Mouse (Mus musculus): ENCODE results near the gene Chchd6. TPM values are rescaled to one million over a fixed set of nuclear protein-coding genes. Genes with fewer than 3 reads are reported as not detected.

Gene Chchd6
- polyA plus RNA-seq, 1 experiment = 42.5 TPM

GRCm38 (mm10) chr6:89566740-89567139, 28.7 kb downstream of the Chchd6 start:
- TF ChIP-seq GATA1 (IDR thresholded peaks at IDR 0.05; ENCODE audit: borderline replicate concordance, low read length) (no peak), FLI1 (IDR thresholded peaks at IDR 0.05; ENCODE audit: low read length) (no peak)
- Histone ChIP-seq H3K9me3 (no peaks in the 10 kb centered on the region), H3K4me3 (replicated peaks) (no peak overlapping the region), H3K4me1 (peaks cover 60% of the 10 kb centered on the region), H3K36me3 (replicated peaks; ENCODE audit: low read length) (peaks cover 38% of the 10 kb centered on the region), H3K27me3 (replicated peaks) (peaks cover 37% of the 10 kb centered on the region)

GRCm38 (mm10) chr6:89563381-89563780, 32.1 kb downstream of the Chchd6 start:
- peaks cover 49% of the 10 kb centered on the region for H3K4me1 ChIP-seq
- no peak for TF ChIP-seq GATA1 (IDR thresholded peaks at IDR 0.05; ENCODE audit: borderline replicate concordance, low read length)
- no peak for TF ChIP-seq FLI1 (IDR thresholded peaks at IDR 0.05; ENCODE audit: low read length)
- no peak overlapping the region for H3K4me3 ChIP-seq (replicated peaks)
- H3K36me3 ChIP-seq (replicated peaks; ENCODE audit: low read length) = peaks cover 45% of the 10 kb centered on the region
- H3K27me3 ChIP-seq (replicated peaks) = peaks cover 42% of the 10 kb centered on the region
- no peaks in the 10 kb centered on the region for H3K9me3 ChIP-seq

- Histone ChIP-seq H3K9me3 (no peaks in the 10 kb centered on the region), H3K4me3 (replicated peaks) (no peak overlapping the region), H3K27me3 (replicated peaks) (peaks cover 32% of the 10 kb centered on the region), H3K36me3 (replicated peaks; ENCODE audit: low read length) (peaks cover 38% of the 10 kb centered on the region), H3K4me1 (peaks cover 50% of the 10 kb centered on the region)
- TF ChIP-seq GATA1 (IDR thresholded peaks at IDR 0.05; ENCODE audit: borderline replicate concordance, low read length) (no peak), FLI1 (IDR thresholded peaks at IDR 0.05; ENCODE audit: low read length) (no peak)
Observed at GRCm38 (mm10) chr6:89560826-89561225, 34.6 kb downstream of the Chchd6 start.

DNA sequence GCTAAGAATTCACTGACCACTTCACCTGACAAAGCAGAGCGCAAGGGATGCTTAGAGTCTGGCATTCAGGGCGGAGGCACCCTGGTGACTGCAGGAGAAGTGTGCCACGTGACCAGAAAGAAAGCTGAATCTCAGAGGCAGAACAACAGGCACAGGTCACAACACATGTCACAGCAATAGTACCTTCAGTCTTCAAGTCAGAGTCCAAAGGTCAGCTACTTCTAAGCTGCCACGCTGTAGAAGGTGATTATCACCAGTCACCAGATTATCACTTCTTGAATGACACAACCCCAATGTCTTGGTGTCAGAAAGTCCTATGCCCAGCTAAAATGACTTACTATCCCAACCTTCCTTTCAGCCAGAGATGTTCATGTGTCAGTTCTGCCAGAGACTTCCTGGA, 37.8 kb downstream of the Chchd6 start:
- Histone ChIP-seq H3K36me3 (replicated peaks; ENCODE audit: low read length) (peaks cover 29% of the 10 kb centered on the region), H3K9me3 (no peaks in the 10 kb centered on the region), H3K27me3 (replicated peaks) (peaks cover 45% of the 10 kb centered on the region), H3K4me3 (replicated peaks) (no peak overlapping the region), H3K4me1 (peaks cover 47% of the 10 kb centered on the region)
- TF ChIP-seq GATA1 (IDR thresholded peaks at IDR 0.05; ENCODE audit: borderline replicate concordance, low read length) (no peak), FLI1 (IDR thresholded peaks at IDR 0.05; ENCODE audit: low read length) (no peak)

DNA sequence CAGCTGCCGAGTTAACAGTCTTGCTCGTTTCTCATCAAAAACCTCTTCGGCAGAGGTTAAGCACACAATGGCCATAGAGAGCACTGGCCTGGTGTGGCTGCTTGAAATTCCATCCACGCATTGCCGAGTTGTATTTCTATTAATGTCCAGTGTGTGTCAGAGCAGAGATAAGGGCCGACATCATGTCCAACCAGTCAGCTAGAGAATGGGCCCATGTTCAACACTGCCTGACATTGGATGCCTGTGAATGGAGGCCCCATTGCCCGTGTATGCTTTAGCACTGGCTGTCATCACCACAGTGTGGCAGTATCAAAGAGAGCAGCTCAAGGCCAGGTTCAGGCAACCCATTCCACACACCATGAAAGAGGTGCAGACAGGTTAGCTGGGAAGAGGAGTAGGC, 38.9 kb downstream of the Chchd6 start:
- no peaks in the 10 kb centered on the region for H3K9me3 ChIP-seq
- H3K4me1 ChIP-seq = peaks cover 47% of the 10 kb centered on the region
- H3K36me3 ChIP-seq (replicated peaks; ENCODE audit: low read length) = peaks cover 28% of the 10 kb centered on the region
- TF ChIP-seq FLI1 (IDR thresholded peaks at IDR 0.05; ENCODE audit: low read length) (no peak), GATA1 (IDR thresholded peaks at IDR 0.05; ENCODE audit: borderline replicate concordance, low read length) (no peak)
- H3K27me3 ChIP-seq (replicated peaks) = peaks cover 53% of the 10 kb centered on the region
- no peak overlapping the region for H3K4me3 ChIP-seq (replicated peaks)

DNA sequence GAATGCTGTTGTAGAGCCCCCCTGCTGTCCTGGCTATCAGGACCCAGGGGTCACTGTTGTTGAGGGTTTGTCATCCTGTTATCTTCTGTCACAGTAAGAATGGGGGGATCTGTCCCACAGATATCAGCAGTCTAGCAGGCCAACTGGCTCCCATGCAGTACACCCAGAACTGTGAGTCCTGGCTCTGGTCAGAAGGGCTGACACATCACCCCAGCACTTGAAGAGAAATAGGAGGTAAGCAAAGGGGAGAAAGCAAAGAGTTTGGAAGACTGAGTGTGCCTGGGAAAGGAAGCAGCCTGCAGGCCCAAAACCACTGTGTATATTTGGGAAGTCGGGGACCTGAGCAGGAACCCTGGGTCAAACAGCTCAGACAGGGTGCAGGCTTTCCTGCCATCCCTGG, 39.5 kb downstream of the Chchd6 start:
- H3K4me1 ChIP-seq = peaks cover 47% of the 10 kb centered on the region
- TF ChIP-seq GATA1 (IDR thresholded peaks at IDR 0.05; ENCODE audit: borderline replicate concordance, low read length) (no peak), FLI1 (IDR thresholded peaks at IDR 0.05; ENCODE audit: low read length) (no peak)
- H3K9me3 ChIP-seq = no peaks in the 10 kb centered on the region
- H3K36me3 ChIP-seq (replicated peaks; ENCODE audit: low read length) = peaks cover 28% of the 10 kb centered on the region
- H3K4me3 ChIP-seq (replicated peaks) = no peak overlapping the region
- H3K27me3 ChIP-seq (replicated peaks) = peaks cover 56% of the 10 kb centered on the region

- H3K36me3 ChIP-seq (replicated peaks; ENCODE audit: low read length) = peaks cover 25% of the 10 kb centered on the region
- no peak overlapping the region for H3K4me3 ChIP-seq (replicated peaks)
- peaks cover 62% of the 10 kb centered on the region for H3K27me3 ChIP-seq (replicated peaks)
- peaks cover 48% of the 10 kb centered on the region for H3K4me1 ChIP-seq
- no peaks in the 10 kb centered on the region for H3K9me3 ChIP-seq
- TF ChIP-seq FLI1 (IDR thresholded peaks at IDR 0.05; ENCODE audit: low read length) = no peak
- TF ChIP-seq GATA1 (IDR thresholded peaks at IDR 0.05; ENCODE audit: borderline replicate concordance, low read length) = no peak
Observed at GRCm38 (mm10) chr6:89554029-89554428, 41.4 kb downstream of the Chchd6 start.

- Histone ChIP-seq H3K4me3 (replicated peaks) (no peak overlapping the region), H3K4me1 (peaks cover 49% of the 10 kb centered on the region), H3K27me3 (replicated peaks) (peaks cover 56% of the 10 kb centered on the region), H3K9me3 (no peaks in the 10 kb centered on the region), H3K36me3 (replicated peaks; ENCODE audit: low read length) (peaks cover 19% of the 10 kb centered on the region)
- TF ChIP-seq GATA1 (IDR thresholded peaks at IDR 0.05; ENCODE audit: borderline replicate concordance, low read length) (no peak), FLI1 (IDR thresholded peaks at IDR 0.05; ENCODE audit: low read length) (no peak)
Observed at GRCm38 (mm10) chr6:89553012-89553704, 42.3 kb downstream of the Chchd6 start.

DNA sequence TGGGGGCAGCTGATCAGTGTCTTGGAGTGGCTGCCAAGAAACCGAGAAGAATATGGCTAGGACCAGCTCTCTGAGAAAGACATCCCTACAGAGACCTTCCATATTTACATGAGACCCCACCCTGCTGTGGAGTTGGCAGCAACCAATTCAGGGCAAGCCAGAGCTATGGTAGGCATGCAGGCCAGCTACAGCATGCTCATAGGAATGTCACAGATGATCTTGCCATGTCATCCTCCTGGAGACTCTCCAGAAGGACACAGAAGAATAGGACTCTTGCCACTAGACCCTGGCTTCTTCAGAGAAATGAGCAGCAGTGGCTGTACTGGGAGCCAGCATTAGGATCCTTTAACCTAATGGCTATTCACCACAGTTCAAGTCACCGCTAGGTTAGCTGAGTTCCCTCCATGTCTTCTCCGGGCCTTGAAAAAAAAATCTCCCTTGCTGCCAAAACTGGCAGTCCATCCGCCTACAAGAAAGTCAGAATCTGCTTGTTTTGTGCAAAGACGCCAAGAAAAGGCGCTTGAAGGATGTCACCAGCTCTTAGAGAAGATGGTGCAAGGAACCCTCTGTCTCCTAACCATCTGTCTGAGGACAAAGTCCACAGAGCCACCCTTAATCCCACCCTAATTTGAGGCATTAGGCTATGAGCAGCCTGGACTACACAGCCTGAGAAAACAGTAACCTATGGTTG, 43.0 kb downstream of the Chchd6 start:
- peaks cover 44% of the 10 kb centered on the region for H3K4me1 ChIP-seq
- H3K27me3 ChIP-seq (replicated peaks) = peaks cover 52% of the 10 kb centered on the region
- no peak overlapping the region for H3K4me3 ChIP-seq (replicated peaks)
- H3K36me3 ChIP-seq (replicated peaks; ENCODE audit: low read length) = peaks cover 13% of the 10 kb centered on the region
- H3K9me3 ChIP-seq = no peaks in the 10 kb centered on the region
- TF ChIP-seq FLI1 (IDR thresholded peaks at IDR 0.05; ENCODE audit: low read length) = no peak
- no peak for TF ChIP-seq GATA1 (IDR thresholded peaks at IDR 0.05; ENCODE audit: borderline replicate concordance, low read length)

- TF ChIP-seq FLI1 (IDR thresholded peaks at IDR 0.05; ENCODE audit: low read length) (no peak), GATA1 (IDR thresholded peaks at IDR 0.05; ENCODE audit: borderline replicate concordance, low read length) (no peak)
- Histone ChIP-seq H3K36me3 (replicated peaks; ENCODE audit: low read length) (peaks cover 3% of the 10 kb centered on the region), H3K27me3 (replicated peaks) (peaks cover 30% of the 10 kb centered on the region), H3K9me3 (no peaks in the 10 kb centered on the region), H3K4me1 (peaks cover 17% of the 10 kb centered on the region), H3K4me3 (replicated peaks) (no peak overlapping the region)
Observed at GRCm38 (mm10) chr6:89549157-89549556, 46.3 kb downstream of the Chchd6 start.

Measured in megakaryocyte, embryonic 14.5 days (primary cell).